Mouse (Mus musculus) v-Abl transformed pro-B cells (cell line): ENCODE data around the gene Slc17a2.

Experiments
- in situ Hi-C, 2 experiments: fragments of 400-800 bp; cut with MboI; formaldehyde crosslinking; loops; one replicate each; pipeline ENCODE4 v1.15.1; 2025; ENCODE audit not compliant: unreplicated experiment in 2 of 2

Slc17a2 gene

GRCm38 (mm10) chr13:23772561-23773313 lies 34.1 kb upstream of the Slc17a2 start:
- in situ Hi-C loops, result loop anchor here in 1 of 2 experiments (25.0 kb wide), 2 partner anchors 1735 to 1985 kb away; partner anchors contain the start of genes Hist1h1b, Hist1h2ag, Hist1h2ah and Hist1h2an

- in situ Hi-C loops, result loop anchor here (25.0 kb wide), 4 partner anchors 684 to 1134 kb away; no protein-coding TSS in a partner anchor
These were observed 28.5 kb upstream of the Slc17a2 start for GRCm38 (mm10) chr13:23778339-23778738.

GRCm38 (mm10) chr13:23779025-23779424 lies 27.8 kb upstream of the Slc17a2 start:
- in situ Hi-C loops, result loop anchor here (25.0 kb wide), 4 partner anchors 683 to 1133 kb away; no protein-coding TSS in a partner anchor

- in situ Hi-C loops, result loop anchor here (5.0 to 25.0 kb wide), 6 partner anchors 502 to 1120 kb away; no protein-coding TSS in a partner anchor
These were observed 14.3 kb upstream of the Slc17a2 start for GRCm38 (mm10) chr13:23792520-23792919.

GRCm38 (mm10) chr13:23799405-23799804 lies 7.4 kb upstream of the Slc17a2 start:
- in situ Hi-C loops, result loop anchor here (10.0 to 25.0 kb wide), 5 partner anchors 495 to 1113 kb away; no protein-coding TSS in a partner anchor

- in situ Hi-C loops, result no loop called here
These were observed 2.3 kb upstream of the Slc17a2 start for GRCm38 (mm10) chr13:23804532-23804931.

GRCm38 (mm10) chr13:23816148-23816547 lies 9.4 kb downstream of the Slc17a2 start:
- in situ Hi-C loops, result no loop called here

- in situ Hi-C loops, result no loop called here
These were observed 13.6 kb downstream of the Slc17a2 start for GRCm38 (mm10) chr13:23820179-23820940.

- in situ Hi-C loops, result no loop called here
These were observed 15.4 kb downstream of the Slc17a2 start for GRCm38 (mm10) chr13:23822213-23822612.

GRCm38 (mm10) chr13:23826606-23827005 lies 19.8 kb downstream of the Slc17a2 start:
- in situ Hi-C loops, result no loop called here

- in situ Hi-C loops, result loop anchor here (5.0 to 10.0 kb wide), 2 partner anchors 119 to 462 kb away; no protein-coding TSS in a partner anchor
These were observed 26.3 kb downstream of the Slc17a2 start for GRCm38 (mm10) chr13:23833053-23833452.

GRCm38 (mm10) chr13:23834836-23835235 lies 28.0 kb downstream of the Slc17a2 start:
- in situ Hi-C loops, result loop anchor here (5.0 to 10.0 kb wide), 2 partner anchors 117 to 460 kb away; no protein-coding TSS in a partner anchor

GRCm38 (mm10) chr13:23836630-23837029 lies 29.8 kb downstream of the Slc17a2 start:
- in situ Hi-C loops, result loop anchor here (10.0 kb wide), 1 partner anchor 458 kb away; no protein-coding TSS in a partner anchor

GRCm38 (mm10) chr13:23839308-23839707 lies 32.5 kb downstream of the Slc17a2 start, which contains the start of gene Slc17a3:
TSS of gene Slc17a3 (plus strand) at chr13:23839434.
- in situ Hi-C loops, result loop anchor here (10.0 kb wide), 1 partner anchor 455 kb away; no protein-coding TSS in a partner anchor

GRCm38 (mm10) chr13:23845851-23846250 lies 39.1 kb downstream of the Slc17a2 start:
- in situ Hi-C loops, result loop anchor here in 1 of 2 experiments (5.0 kb wide), 1 partner anchor 36 kb away; no protein-coding TSS in a partner anchor

GRCm38 (mm10) chr13:23849299-23849698 lies 42.5 kb downstream of the Slc17a2 start:
- in situ Hi-C loops, result loop anchor here in 1 of 2 experiments (5.0 kb wide), 1 partner anchor 33 kb away; no protein-coding TSS in a partner anchor

- in situ Hi-C loops, result no loop called here
These were observed 49.6 kb downstream of the Slc17a2 start for GRCm38 (mm10) chr13:23856401-23856800.

GRCm38 (mm10) chr13:23861815-23862214 lies 55.0 kb downstream of the Slc17a2 start:
- in situ Hi-C loops, result no loop called here

GRCm38 (mm10) chr13:23864711-23865110 lies 57.9 kb downstream of the Slc17a2 start:
- in situ Hi-C loops, result no loop called here

- in situ Hi-C loops, result no loop called here
These were observed 59.4 kb downstream of the Slc17a2 start for GRCm38 (mm10) chr13:23866086-23866710.
